Mouse (Mus musculus) MEL (cell line): ENCODE measurements around the gene Ski. TPM values are rescaled to one million over a fixed set of nuclear protein-coding genes. Genes with fewer than 3 reads are reported as not detected.

ENCODE experiments used
- DNase-seq: peaks from one replicate; pipeline ENCODE4 v3.0.0; 2011; ENCODE audit warnings: low read depth, low spot score
- H3K27ac ChIP-seq: 2 replicates; pipeline ENCODE4 v1.5.1; 2012; ENCODE audit warnings: low read depth, mild to moderate bottlenecking, control low read depth, low read length, moderate library complexity; ENCODE audit not compliant: control insufficient read depth
- H3K27me3 ChIP-seq, 2 experiments: fragments of 150-350 bp in 1 of 2; sonication (generic) in 1 of 2; 2 replicates each; pipeline ENCODE4 v1.6.1; 2012; ENCODE audit warnings: low read length in 2 of 2, mild to moderate bottlenecking in 2 of 2, improper control_type of control experiment in 1 of 2, moderate library complexity in 1 of 2; ENCODE audit not compliant: insufficient read depth in 2 of 2, control insufficient read depth in 1 of 2
- H3K36me3 ChIP-seq, 2 experiments: 2 replicates each; pipeline ENCODE4 v1.6.1; 2012 to 2014; ENCODE audit warnings: low read length in 2 of 2, improper control_type of control experiment in 1 of 2, inconsistent platforms in 1 of 2, mild to moderate bottlenecking in 1 of 2; ENCODE audit not compliant: insufficient read depth in 2 of 2, control insufficient read depth in 1 of 2
- H3K4me1 ChIP-seq, 2 experiments: fragments of 150-350 bp in 1 of 2; sonication (generic) in 1 of 2; 2 replicates each; pipeline ENCODE4 v1.6.1; 2012; ENCODE audit warnings: low read length in 2 of 2, improper control_type of control experiment in 1 of 2, mild to moderate bottlenecking in 1 of 2; ENCODE audit not compliant: insufficient read depth in 2 of 2, control insufficient read depth in 1 of 2
- H3K4me3 ChIP-seq, 2 experiments: fragments of 150-350 bp in 1 of 2; sonication (generic) in 1 of 2; 2 replicates each; pipeline ENCODE4 v1.5.1; 2012; ENCODE audit warnings: low read depth in 2 of 2, low read length in 2 of 2, mild to moderate bottlenecking in 2 of 2, moderate library complexity in 2 of 2, control low read depth in 1 of 2, improper control_type of control experiment in 1 of 2; ENCODE audit not compliant: control insufficient read depth in 1 of 2, insufficient read depth in 1 of 2
- H3K79me2 ChIP-seq: 2 replicates; pipeline ENCODE4 v1.6.1; 2012; ENCODE audit warnings: mild to moderate bottlenecking, low read length, moderate library complexity; ENCODE audit not compliant: control insufficient read depth, poor library complexity, insufficient read depth
- H3K9ac ChIP-seq: 2 replicates; pipeline ENCODE4 v1.6.1; 2012; ENCODE audit warnings: low read depth, mild to moderate bottlenecking, control low read depth, low read length, moderate library complexity; ENCODE audit not compliant: control insufficient read depth, poor library complexity, severe bottlenecking
- H3K9me3 ChIP-seq: fragments of 150-350 bp; sonication (generic); replicated peaks from 2 replicates; pipeline ENCODE4 v1.6.1; 2012; ENCODE audit warnings: mild to moderate bottlenecking, low read length, improper control_type of control experiment, moderate library complexity; ENCODE audit not compliant: insufficient read depth
- CHD1 ChIP-seq: IDR thresholded peaks from 2 replicates; pipeline ENCODE4 v1.6.1; 2012; ENCODE audit warnings: low read depth, mild to moderate bottlenecking, inconsistent platforms, low read length, improper control_type of control experiment
- CHD2 ChIP-seq: IDR thresholded peaks from 2 replicates; pipeline ENCODE4 v1.6.1; 2011; ENCODE audit warnings: low read length, improper control_type of control experiment
- E2F4 ChIP-seq: IDR thresholded peaks from 2 replicates; pipeline ENCODE4 v1.6.1; 2011; ENCODE audit warnings: low read depth, low read length, improper control_type of control experiment, borderline replicate concordance
- EP300 ChIP-seq, 2 experiments: IDR thresholded peaks; 2 replicates each; pipeline ENCODE4 v1.6.1; 2011; ENCODE audit warnings: improper control_type of control experiment in 2 of 2, low read length in 2 of 2, low read depth in 1 of 2, mild to moderate bottlenecking in 1 of 2
- ETS1 ChIP-seq: IDR thresholded peaks from 2 replicates; pipeline ENCODE4 v1.6.1; 2012; ENCODE audit warnings: low read depth, mild to moderate bottlenecking, inconsistent platforms, low read length, improper control_type of control experiment, moderate library complexity
- JUND ChIP-seq: IDR thresholded peaks from 2 replicates; pipeline ENCODE4 v1.6.1; 2011; ENCODE audit warnings: low read depth, mild to moderate bottlenecking, improper control_type of control experiment, low read length
- KAT2A ChIP-seq: conservative IDR thresholded peaks from 2 replicates; pipeline ENCODE4 v1.6.1; 2012; ENCODE audit warnings: low read depth, low read length, improper control_type of control experiment, inconsistent platforms
- MAFK ChIP-seq: IDR thresholded peaks from 2 replicates; pipeline ENCODE4 v1.6.1; 2011; ENCODE audit warnings: low read depth, mild to moderate bottlenecking, low read length, improper control_type of control experiment, borderline replicate concordance
- MAZ ChIP-seq: IDR thresholded peaks from 2 replicates; pipeline ENCODE4 v1.6.1; 2012; ENCODE audit warnings: low read depth, mild to moderate bottlenecking, inconsistent platforms, low read length, improper control_type of control experiment
- MEF2A ChIP-seq: IDR thresholded peaks from 2 replicates; pipeline ENCODE4 v1.6.1; 2014; ENCODE audit warnings: low read depth, mild to moderate bottlenecking, inconsistent platforms, low read length, improper control_type of control experiment; ENCODE audit not compliant: poor library complexity, insufficient replicate concordance, severe bottlenecking; ENCODE audit errors: extremely low read depth
- NRF1 ChIP-seq: IDR thresholded peaks from 2 replicates; pipeline ENCODE4 v1.6.1; 2014; ENCODE audit warnings: low read depth, mild to moderate bottlenecking, inconsistent platforms, low read length, improper control_type of control experiment, moderate library complexity; ENCODE audit not compliant: poor library complexity, insufficient read depth, severe bottlenecking
- POLR2AphosphoS2 ChIP-seq: IDR thresholded peaks from 2 replicates; pipeline ENCODE4 v1.6.1; 2011; ENCODE audit warnings: low read length, improper control_type of control experiment
- POLR2AphosphoS5 ChIP-seq: IDR thresholded peaks from 2 replicates; pipeline ENCODE4 v1.6.1; 2012; ENCODE audit warnings: low read depth, borderline replicate concordance, mild to moderate bottlenecking, inconsistent platforms, low read length, moderate library complexity, mixed read lengths
- RAD21 ChIP-seq: IDR thresholded peaks from 2 replicates; pipeline ENCODE4 v1.6.1; 2011; ENCODE audit warnings: mild to moderate bottlenecking, low read depth, low read length, improper control_type of control experiment
- SMC3 ChIP-seq: IDR thresholded peaks from 2 replicates; pipeline ENCODE4 v1.6.1; 2011; ENCODE audit warnings: low read depth, low read length, improper control_type of control experiment
- TBP ChIP-seq: IDR thresholded peaks from 2 replicates; pipeline ENCODE4 v1.8.0; 2011; ENCODE audit warnings: low read depth, low read length, improper control_type of control experiment
- TCF12 ChIP-seq: IDR thresholded peaks from 2 replicates; pipeline ENCODE4 v1.6.1; 2014; ENCODE audit warnings: low read depth, mild to moderate bottlenecking, inconsistent platforms, low read length, improper control_type of control experiment, moderate library complexity
- UBTF ChIP-seq: IDR thresholded peaks from 2 replicates; pipeline ENCODE4 v1.6.1; 2012; ENCODE audit warnings: low read depth, mild to moderate bottlenecking, inconsistent platforms, low read length, improper control_type of control experiment, moderate library complexity, borderline replicate concordance; ENCODE audit not compliant: insufficient read depth
- ZKSCAN1 ChIP-seq: IDR thresholded peaks from 2 replicates; pipeline ENCODE4 v1.6.1; 2012; ENCODE audit warnings: low read depth, mild to moderate bottlenecking, inconsistent platforms, low read length, improper control_type of control experiment, moderate library complexity
- ZMIZ1 ChIP-seq: IDR thresholded peaks from 2 replicates; pipeline ENCODE4 v1.6.1; 2012; ENCODE audit warnings: low read depth, mild to moderate bottlenecking, inconsistent platforms, low read length, improper control_type of control experiment, moderate library complexity
- polyA plus RNA-seq, 2 experiments: library from polyadenylated mRNA; stranded (reverse) in 1 of 2; unstranded in 1 of 2; fragments of >175 nt in 1 of 2; fragments of >200 nt in 1 of 2; gene quantifications; 2 replicates each; pipeline versions ENCODE4 v1.2.1 to v1.2.4; 2012; ENCODE audit warnings: low replicate concordance in 2 of 2, low read depth in 1 of 2; ENCODE audit not compliant: insufficient read length in 2 of 2, insufficient read depth in 1 of 2, missing spikeins in 1 of 2
- total RNA-seq: library from RNA; depleted of rRNA; stranded (reverse); fragments of 300-350 nt; gene quantifications from 2 replicates; pipeline ENCODE4 v1.2.3, GENCODE M21; 2012

The Ski gene
- total and polyA plus RNA-seq, 3 experiments, result 6.9 to 16.1 TPM; not detected in 1

DNA sequence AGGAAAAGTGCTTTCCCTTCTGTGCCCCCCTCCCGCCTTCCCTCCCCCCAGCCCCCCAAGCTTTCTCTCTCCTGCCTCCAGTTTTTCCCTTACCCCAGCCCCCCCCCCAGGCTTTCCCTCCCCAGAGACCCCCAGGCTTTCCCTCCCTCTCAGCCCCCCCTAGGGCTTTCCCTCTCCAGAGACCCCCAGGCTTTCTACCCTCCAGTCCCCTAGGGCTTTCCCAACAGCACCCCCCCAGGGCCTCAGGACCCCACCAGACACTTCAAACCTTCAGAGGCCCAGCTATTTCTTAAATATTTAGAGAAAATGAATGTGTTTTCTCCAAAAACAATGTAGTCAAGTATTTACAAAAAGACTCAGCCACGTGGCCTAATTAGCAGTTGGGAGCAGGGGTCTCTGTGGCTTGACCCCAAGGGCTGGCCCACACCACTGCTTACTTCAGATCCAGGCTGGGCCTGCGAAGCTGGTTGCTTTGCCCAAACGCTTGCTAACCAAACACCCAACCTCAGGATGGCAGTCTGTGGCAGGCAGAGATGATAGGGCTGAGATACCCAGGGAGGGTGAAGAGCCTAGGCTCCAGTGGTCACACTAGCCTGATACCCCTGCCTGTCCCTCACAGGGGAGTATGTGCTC is 77.7 kb downstream of the Ski start (continued):
- no peak for TF ChIP-seq RAD21

DNA sequence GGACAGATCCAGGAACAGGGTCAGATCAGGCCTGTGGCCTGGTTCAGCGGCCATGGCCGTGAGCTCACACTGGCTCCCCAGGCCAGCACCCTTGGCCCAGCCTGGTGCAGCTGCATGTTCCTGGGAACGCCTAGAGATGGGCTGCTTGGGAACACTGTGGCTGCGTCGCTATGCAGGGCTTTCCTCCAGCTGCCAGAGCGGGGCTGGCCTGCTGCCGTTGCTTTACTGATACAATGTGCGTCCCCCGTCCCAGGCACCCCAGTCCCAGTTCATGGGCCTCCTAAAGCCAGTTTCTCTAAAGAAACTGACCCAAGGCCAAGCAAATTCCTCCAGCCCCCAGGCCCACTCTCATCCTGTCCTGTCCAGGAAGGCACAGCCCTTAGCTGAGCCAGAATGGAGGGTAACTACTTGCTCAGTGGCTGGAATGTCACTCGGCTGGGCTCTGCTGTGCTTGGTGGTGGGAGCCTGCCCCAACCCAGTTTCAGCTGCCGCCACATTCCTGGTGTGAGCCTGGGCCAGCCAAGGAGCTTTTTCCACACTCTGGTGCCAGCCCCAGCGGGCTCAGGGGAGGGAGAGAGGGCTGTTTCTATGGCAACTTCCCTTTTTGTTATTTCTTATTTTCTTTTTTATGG is 78.4 kb downstream of the Ski start:
- Histone ChIP-seq H3K79me2 (no peaks in the 10 kb centered on the region), H3K27ac (no peak overlapping the region)
- TF ChIP-seq TBP, result no peak
- TF ChIP-seq KAT2A, result no peak
- no peak for TF ChIP-seq SMC3
- TF ChIP-seq RAD21, result no peak
- no peak for TF ChIP-seq ETS1
- TF ChIP-seq ZMIZ1, result no peak
- no peak for TF ChIP-seq MAFK
- TF ChIP-seq TCF12, result no peak
- no peak for TF ChIP-seq UBTF
- TF ChIP-seq CHD1, result no peak
- TF ChIP-seq CHD2, result no peak
- no peak for TF ChIP-seq ZKSCAN1
- no peak for TF ChIP-seq E2F4
- no peak for TF ChIP-seq NRF1
- no peak for TF ChIP-seq MEF2A
- no peak for TF ChIP-seq EP300 (IDR thresholded peaks at IDR 0.05; ENCODE audit: low read depth in 1 of 2, low read length in 2 of 2)
- TF ChIP-seq JUND, result no peak
- TF ChIP-seq POLR2AphosphoS2, result no peak
- no peak for TF ChIP-seq POLR2AphosphoS5
- TF ChIP-seq MAZ, result no peak

More for the DNA sequence above, 78.4 kb downstream of the Ski start:
- Histone ChIP-seq H3K36me3 (peaks cover 0 to 2% of the 10 kb centered on the region in 2 experiments; a peak in 1 of 4 replicates), H3K4me1 (peaks cover 3 to 8% of the 10 kb centered on the region in 2 experiments; a peak in 3 of 4 replicates), H3K9ac (no peak overlapping the region), H3K27me3 (no peaks in the 10 kb centered on the region), H3K4me3 (no peak overlapping the region), H3K9me3 (no peaks in the 10 kb centered on the region)
- DNase-seq, result no peak
